Mouse (Mus musculus) urinary bladder, adult 18-20 months (tissue): Measurements from ENCODE around the gene Aox3.

ENCODE experiments used
- DNase-seq, 2 experiments: peaks; one replicate each; pipeline ENCODE4 v3.0.0; 2022; ENCODE audit warnings: low spot score in 2 of 2, mixed read lengths in 2 of 2

The Aox3 gene

DNA sequence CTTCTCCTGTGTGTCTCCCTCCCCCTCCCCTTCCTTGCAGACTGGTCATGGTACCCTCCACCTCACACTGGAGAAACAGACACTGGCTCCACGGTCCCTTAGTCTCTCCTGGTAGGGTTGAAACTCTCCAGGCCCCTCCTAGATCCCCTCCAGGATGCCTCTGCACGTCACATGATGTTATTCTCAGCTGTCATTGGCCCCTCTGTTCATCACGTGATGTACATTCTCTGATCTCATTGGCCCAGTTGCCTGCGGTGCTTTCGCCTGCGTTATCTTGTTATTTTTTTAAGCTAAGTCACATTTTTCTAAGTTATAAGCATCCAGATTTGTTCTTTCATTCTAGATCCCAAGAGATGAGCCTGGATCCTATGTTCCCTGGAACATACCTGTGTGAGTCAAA is 7.2 kb upstream of the Aox3 start:
- DNase-seq: no peak

DNA sequence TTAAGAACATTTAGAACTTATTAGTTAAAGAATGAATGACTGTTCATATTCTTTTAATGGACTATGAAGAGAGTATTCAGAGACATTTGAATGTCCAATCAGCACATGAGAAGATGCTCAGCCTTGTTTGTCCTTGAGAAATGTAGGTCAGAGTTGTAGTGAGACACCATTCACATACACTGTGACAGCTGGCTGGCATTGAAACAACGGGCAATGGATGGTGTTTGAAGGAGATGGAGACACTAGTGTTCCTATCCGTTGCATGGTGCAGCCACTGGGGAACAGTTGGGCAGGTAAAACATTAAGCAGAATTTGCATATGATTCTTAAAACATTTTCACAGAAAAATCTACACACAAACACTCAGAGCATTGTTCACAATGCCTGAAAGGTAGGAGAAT is 5.9 kb upstream of the Aox3 start:
- no peak for DNase-seq

DNA sequence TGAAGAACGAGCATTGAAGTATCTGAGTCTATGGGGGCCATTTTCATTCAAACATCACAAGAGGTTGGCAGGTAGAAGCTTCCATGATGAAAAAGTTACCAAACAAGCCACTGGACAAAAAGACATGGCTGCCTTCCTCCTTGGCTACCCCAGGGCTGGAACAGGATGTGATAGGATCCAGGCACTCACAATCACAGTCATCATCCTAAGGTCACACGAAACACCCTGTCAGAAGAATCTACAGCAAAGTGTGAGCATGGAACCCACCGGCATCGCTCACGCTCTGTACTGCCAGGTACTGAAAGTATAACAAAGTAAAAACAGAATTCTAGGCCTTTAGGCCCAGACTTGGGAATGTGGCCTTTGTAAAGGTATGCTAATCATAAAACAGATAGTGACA is 2.7 kb upstream of the Aox3 start:
- DNase-seq: no peak

DNA sequence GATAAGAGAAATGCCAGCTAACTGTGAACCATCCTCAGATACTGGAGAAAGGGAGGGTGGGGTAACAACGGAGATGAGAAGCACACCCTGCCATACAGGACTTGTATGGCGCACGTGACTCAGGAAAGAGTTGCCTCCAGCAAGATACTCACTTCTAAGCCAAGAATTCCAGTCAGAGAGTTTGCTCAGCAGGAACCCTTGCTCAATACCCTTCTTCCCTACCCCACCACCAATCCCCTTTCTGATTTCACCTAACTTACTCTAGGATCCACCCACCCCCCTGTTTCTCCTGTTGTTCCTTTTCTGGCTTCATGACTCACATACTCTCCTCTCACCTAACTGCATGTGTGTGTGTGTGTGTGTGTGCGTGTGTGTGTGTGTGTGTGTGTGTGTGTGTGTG is 1.6 kb upstream of the Aox3 start:
- DNase-seq: no peak

DNA sequence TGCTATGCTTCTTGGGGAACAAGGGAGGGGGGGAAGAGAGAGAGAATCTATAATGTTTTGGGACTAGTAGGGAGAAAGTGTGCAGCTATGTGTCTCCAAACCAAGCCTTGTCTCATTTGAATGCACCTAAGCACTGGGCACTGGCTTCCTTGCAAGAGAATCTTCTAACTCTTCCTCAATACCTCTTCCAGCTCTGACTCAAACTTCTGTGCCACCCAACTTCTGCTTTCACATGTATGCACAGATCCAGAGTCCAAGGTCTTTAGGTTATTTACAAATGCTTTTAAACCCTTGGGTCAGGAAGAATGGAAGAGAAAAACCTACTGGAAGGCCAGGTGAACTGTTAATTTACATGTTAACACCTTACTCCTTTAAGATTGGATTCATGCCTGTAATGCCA is 511 bp downstream of the Aox3 start:
- no peak for DNase-seq

DNA sequence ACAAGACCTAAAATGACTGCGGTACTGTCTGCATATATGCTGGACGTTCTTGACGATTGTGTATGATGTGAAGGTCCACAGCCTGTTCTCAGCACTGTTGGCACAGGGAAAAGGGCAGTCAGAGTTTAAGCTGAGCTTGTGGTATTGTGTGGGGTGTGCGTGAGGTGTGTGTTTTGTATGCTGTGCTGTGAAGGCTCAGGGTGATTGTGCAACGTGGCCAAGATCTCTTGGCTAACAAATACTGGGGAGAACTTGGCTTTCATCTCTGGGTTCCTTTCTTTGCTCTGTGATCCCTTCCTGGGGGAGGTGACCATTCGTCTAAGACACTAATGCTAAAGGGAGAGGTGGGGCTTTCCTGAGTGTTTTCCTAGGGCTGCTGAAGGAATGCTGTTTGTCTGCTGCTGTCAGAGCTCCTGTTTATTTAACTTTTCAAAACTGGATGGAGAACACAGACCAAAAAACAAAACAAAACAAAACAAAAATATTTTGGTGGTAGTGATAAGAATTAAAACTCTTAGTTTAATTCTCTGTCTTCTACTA is 1.2 kb downstream of the Aox3 start:
- DNase-seq: no peak

DNA sequence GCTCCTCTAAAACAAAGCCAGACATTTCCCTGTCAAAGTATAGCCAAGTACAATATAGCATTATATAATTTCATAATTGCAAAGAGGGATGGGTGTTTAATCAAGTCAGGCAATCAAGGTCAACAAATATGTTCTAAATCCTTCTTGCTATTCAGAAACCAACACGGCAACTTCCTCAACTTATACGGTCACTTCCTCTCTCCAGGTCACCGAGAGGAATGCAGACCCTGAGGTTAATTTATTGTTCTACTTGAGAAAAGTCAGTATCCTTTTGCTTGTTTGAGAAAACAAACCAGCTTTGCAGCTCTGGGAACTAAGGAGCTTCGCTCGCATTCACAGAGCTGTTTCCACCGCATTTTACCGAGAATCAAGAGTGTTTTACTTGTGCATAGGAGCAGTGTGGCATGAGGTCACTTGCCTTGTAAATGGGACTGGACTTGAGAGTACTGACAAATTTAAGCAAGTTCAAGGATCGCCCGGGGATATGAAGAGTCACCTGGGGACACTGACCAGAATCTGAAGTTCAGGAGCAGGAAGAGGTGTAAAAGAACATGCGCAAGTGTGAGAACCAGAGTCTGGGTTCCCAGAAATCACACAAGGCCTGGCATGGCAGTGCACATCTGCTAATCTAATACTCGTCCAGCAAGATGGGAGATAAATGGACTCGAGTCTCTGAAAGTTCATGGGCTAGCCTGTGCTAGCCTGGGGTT is 1.9 kb downstream of the Aox3 start:
- DNase-seq: no peak

DNA sequence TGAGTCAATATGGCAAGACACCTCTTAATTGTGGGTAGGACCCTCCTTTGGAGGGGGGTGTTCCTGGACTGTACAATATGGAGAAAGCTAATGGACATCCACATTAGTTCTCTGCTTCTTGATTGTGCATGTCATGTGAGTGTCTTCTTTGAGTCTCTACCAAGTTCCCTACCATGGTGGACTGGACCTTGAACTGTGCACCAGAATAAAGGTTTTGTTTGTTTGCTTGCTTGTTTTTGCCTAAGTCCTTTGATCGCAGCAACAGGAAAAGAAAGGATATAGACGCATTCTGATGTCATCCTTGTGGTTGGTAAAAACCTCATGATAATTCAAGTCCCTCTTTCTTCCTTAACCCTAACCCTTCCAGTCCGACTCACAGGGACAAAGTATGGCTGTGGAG is 5.3 kb downstream of the Aox3 start:
- DNase-seq: no peak

DNA sequence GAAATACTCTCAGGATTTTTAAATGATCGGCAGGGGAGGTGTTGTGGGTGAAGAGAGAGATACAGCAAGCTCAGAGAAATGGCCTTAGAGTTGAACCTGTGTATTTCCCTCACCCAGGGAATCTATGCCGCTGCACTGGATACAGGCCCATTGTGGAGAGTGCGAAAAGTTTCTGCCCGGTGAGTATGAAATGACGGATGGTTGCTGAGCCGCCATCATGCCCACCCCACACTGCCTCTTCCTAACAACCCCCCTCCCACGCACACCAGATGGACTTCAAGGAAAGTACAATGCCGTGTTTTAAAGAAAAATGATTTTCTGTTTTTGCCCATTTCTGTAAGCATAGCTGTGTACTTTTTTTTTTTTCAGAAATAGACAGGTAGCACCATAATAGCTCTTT is 12.0 kb downstream of the Aox3 start:
- DNase-seq: no peak

DNA sequence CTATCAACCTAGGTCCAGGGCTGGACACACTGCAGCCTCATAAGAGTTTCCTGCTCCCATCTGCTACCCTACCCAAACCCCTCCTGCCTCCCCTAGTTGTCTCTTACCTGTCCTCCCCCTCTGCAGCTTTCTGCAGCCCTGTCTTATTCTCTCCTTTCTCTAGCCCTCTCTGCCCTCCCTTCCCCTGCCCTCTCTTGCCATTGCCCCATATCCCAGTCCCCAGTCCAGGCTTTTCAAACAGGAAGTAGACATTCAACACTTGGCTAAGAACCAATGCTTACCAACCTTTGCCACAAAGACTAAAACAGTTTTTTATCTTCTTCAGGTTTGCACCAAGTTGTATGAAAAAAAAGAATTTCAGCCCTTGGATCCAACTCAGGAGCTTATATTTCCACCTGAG is 25.0 kb downstream of the Aox3 start:
- DNase-seq: no peak

DNA sequence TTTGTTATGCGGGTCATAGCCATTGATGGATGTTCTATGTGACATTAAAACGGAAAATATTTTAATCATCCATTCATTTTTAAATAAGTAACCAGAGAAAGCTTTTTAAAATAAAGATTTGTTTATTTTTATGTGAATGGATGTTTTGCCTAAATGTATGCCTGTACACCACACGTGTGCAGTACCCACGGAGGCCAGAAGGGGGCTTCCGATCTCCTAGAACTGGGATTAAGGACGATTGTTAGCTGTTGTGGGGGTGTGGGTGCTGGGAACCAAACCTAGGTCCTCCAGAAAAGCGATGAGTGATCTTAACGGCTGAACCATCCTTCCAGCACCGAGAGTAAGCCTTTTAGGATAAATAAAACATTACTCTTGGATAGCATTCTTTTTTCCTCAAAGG is 26.1 kb downstream of the Aox3 start:
- no peak for DNase-seq

DNA sequence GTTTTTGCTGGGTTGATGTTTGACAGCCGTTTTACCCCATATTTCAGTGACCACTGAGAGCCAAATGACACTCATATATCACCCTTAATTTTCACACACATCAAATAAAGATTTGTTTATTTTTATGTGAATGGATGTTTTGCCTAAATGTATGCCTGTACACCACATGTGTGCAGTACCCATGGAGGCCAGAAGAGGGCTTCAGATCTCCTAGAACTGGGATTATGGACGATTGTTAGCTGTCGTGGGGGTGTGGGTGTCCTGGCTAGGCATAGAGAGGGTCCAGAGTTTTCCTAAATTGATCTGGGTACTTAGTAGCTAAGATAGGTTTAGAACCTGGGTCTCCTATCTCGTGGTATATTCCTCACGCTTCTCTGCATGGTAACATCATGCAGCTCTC is 27.7 kb downstream of the Aox3 start:
- DNase-seq: no peak

DNA sequence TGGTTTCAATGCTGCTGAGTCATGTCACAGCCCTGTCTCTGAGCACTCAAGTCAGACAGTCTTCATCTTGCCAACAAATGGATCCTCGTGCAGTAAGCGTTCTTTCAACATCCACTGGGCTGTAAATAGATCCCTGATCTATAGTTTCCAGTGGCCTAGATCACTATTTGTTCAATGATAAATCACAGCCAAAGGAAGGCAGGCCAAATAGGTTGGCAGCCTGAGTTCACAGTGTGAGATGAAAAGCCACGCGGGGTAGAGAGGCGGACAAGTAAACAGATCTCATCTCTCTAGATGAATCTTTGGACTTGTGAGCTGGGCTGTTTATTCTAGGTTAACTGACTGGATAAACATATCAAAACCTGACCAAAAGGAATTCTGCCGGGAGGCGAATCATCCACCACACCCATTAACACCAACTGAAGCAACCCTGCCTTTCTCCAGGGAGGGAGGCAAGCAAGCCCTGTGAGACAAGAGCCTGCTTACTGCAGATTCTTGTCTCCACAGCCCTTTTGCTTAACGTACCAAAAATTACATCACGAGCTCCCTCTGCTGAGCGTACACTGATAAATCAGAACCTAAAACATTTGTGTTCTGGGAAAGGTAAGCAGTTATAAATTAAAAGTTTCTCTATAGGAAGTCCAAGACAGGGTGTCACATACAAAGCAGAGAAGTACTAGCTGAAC is 31.6 kb downstream of the Aox3 start:
- peak; percentile 12 to 34 for DNase-seq

DNA sequence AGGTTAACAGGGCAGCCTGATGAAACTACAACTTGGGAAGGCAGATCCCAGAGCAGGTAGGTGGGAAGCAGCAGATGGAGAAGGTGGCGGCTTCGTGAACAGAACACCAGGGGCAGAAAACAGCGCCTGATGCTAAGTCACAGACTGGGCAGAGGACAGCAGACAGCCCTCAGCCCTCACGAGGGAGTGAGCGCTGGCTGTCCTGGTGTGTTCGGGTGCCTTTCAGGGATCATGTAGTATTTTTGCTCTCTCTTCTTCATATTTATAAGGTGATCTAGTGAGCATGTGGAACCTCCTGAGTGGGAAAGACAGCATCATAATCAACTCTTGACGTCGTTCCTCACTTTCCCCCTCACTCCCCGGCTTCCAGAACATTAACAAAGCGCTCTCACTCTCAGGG is 33.1 kb downstream of the Aox3 start:
- DNase-seq: no peak

DNA sequence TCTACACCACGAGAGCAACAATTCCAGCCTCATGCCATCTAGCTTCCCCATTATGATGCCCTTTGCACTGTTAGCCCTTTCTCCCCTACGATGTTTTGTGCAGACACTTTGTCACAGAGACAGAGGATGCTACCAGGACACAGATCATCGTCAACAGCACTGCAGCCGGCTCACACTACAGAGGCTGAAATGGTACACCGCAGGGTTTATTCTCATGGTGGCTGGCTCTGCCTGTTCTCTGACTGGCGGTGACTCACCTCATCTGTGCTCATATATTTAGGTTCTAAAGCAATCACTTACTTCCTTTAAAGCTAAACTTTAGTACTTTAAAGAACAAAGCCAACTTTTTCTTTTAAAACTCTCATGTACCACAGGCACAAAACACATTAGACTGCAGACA is 34.8 kb downstream of the Aox3 start:
- no peak for DNase-seq

DNA sequence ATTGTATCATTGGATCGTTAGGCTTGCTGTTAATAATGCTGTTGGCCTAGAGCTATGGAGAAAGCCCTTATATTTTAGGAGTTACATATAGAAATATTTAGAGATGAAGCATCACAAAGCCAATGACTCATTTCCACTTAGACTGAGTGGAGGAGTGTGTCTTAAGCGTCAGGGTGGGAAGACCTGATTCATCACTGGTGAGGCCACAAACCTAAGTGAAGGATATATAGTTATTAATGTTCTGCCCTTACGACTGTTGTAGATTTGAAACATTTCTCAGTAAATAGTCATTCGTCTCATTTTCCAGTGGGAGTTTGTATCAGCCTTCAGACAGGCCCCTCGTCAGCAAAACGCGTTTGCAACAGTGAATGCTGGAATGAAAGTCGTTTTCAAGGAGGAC is 39.3 kb downstream of the Aox3 start:
- no peak for DNase-seq

DNA sequence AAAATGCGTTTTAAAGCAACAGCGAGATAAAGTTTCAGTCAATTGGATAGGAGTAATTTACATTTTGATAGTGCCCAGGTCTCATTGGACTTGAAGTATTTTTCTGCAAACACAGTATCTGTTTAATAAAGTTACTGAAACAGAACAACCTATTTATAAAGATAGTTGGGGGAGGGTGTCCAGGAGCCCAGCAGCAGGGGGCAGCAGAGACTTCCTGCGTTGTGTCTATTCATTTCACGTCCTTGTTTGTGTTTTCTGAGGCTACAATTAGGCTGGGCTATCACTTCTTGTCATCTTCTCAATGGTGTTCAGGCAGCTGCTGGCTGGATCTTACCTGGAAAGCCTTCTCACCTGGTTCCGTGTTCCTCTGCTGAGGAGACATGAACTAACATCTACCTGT is 43.8 kb downstream of the Aox3 start:
- DNase-seq: peak in 1 of 2 experiments; percentile 33

DNA sequence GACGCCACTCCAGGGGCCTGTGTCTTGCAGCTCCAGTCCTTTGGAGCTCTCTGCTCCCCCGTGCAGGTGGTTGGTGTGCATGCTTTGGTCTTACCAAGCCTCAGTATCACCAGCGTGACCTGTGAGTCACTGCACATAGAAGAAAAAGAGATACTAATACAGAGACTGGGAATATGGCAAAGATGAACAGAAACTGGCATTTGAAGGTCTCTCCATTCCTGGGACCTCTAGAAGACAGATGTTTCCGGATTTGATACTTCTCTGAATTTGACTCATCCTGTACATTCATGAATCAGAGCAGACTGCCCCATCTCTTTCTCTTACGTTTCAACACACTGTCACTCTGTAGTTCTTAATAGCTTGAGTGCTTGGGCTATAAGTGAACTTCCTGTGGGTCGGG is 57.0 kb downstream of the Aox3 start:
- no peak for DNase-seq

DNA sequence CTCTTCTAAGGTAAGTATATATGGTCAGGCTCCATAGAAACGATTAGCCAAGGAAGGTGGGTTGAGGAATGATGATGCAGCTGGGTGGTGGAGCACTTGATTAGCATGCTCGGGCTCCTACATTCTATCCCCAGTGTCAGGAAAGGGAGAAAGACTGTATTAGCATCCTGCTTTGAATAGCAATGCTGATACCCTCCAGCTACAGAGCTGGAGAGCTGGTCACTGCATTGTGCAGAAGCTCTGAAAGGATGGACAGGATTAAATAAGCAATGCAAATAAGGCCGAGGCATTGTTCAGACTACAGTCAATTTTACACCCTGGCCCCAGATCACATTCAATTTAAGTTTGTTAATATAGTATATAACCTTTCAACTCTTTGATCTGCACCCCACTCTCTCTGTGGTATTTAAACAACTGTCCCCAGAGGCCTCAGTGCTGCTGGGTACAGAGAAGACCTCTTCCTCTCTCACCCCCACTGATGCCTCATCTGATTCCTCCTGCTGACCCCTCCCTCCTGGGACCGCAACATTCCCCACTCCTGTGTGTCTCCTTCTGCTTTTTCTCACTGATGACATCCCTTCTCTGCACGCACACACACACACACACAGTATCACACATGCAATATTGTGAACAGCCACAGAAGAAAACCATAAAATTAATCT is 75.7 kb downstream of the Aox3 start:
- DNase-seq: no peak

DNA sequence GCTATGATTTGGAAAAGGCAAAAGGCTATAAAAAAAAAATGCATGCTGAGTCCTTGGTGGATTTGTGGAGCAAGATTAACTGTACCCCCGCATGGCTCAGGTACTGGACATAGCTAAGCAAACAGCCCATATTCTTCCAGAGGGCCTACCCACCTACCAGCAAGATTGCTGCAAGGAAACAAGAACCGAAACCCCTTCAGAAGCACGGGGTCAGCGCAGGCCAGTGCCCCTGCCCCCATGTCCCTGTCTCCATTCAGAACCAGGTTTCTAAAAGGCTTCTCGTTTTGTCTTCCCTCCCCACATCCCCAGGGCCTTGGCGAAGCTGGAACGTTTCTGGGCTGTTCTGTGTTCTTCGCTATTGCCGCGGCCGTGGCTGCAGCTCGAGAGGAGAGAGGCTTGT is 81.4 kb downstream of the Aox3 start:
- no peak for DNase-seq

DNA sequence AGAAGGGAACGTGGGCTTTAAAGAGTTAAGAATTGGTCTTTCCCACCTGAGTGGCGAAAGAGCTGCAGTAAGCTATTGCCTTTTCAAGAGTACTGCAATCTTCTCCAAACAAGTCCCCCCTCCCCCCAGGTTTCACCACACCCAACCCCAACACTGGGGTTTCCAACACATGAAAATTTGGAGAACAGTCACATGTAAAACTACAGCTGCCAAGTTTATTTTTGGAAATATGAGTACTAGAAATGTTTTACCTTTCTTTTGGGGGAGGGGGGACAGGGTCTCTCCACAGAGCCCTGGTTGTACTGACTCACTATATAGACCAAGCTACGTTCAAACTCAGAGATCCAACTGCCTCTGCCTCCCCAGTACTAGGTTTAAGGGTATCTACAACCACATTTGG is 82.1 kb downstream of the Aox3 start:
- no peak for DNase-seq

DNA sequence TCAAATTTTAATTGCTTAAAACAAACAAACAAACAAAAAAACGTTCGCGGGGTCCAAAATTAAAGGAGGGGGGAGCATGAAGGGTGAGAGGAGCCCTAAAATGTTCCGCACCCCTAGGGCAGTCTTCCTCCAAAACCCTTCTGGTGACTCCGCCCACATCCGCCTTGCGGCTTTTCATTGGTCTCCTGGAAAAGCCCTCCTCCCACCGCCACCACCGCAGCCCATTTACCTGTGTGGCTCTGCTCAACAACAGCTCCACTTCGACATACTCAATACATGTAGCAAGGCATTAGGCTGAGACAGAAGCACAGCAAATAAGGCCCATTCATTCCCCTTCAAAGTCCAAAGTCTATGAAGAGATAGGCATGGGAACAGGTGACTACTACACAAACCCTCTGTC is 82.6 kb downstream of the Aox3 start:
- no peak for DNase-seq

DNA sequence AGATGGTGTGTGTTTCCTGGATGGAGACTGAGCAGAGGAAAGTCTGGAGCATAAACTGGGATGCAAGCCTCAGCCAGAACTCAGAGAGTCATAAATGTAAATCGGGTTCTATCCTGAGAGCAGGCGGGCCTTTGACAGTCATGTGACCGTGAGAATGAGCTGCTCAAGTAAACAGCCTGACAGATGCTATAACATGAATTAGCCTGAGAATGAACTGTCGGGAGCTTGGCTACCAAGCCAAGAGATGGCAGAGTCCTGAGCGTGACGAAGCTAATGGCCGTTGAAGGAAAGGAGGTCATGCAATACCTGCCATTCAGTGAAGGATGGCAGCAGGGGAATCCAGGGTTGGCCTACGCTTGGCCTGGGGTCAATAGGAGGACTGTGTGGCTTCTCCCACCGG is 84.1 kb downstream of the Aox3 start:
- DNase-seq: no peak
